Comparison of ENCODE assay signal across 8 mouse cellular contexts in the genomic region with DNA sequence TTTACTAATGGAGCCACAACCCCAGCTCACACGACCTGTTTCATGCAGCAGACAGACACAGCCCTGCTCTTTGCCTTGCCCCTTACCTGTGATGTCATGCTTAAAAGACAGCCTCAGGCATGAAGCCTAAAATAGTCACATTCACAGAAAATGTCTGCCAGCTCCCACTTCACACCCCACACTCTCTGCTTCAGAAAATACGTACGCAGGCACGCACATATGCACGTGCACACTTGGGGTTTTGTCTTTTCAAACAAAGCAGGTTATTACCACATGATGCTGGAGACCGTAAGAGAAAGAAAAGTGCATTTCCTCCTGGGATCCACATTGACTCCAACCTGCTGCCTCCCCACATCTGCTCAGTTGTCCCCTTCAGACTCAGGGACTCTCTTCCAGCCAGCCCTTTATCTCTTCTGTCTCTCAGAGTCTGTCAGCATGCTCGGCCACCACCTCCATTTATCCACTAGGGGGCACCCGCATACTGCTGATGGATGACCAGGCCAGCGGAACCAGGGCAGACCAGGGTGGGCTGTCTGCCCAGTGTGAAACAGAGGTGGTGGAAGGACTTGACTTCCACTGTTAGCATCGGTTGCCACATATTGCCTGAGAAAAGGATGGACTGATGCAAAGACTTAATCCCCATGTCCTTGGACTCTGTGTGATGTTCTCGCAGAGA. TPM values are rescaled to one million over a fixed set of nuclear protein-coding genes. Genes with fewer than 3 reads are reported as not detected.
DNase-seq lines count a peak whose midpoint lies in the region; ATAC-seq and TF ChIP-seq lines count a peak whose summit lies in the region.

No protein-coding gene starts in this region.

- H3K9ac ChIP-seq in hindbrain, embryonic 16.5 days (ENCODE audit: low read depth, low read length), result peak overlapping the region; percentile 13; the same call in 1 of the 2 replicates

- peak; percentile 91 for ATAC-seq in hindbrain, embryonic 16.5 days

- H3K27ac ChIP-seq in gastrocnemius, adult 2 months, result no peak overlapping the region
- no peak overlapping the region for H3K27ac ChIP-seq in hindbrain, embryonic 16.5 days (ENCODE audit: low read depth, low read length)

- intact Hi-C loops in gastrocnemius, adult 2 months (cut with DNase I), result loop anchor here (2.0 to 5.0 kb wide), 4 partner anchors 17 to 160 kb away; no protein-coding TSS in a partner anchor

- H3K4me1 ChIP-seq in hindbrain, embryonic 16.5 days (ENCODE audit: control insufficient read depth, insufficient read depth, low read depth, low read length), result peaks cover 8% of the 10 kb centered on the region

- no peak overlapping the region for H3K4me3 ChIP-seq in gastrocnemius, adult 2 months
- no peak overlapping the region for H3K4me3 ChIP-seq in hindbrain, embryonic 16.5 days (ENCODE audit: low read length)

- 48% methylated on average over 11 of the region's 11 CpGs for WGBS in hindbrain, embryonic 16.5 days

- no peak overlapping the region for H3K4me2 ChIP-seq in hindbrain, embryonic 16.5 days (ENCODE audit: low read length)

- peak; percentile 77 for DNase-seq in ZHBTc4 (ENCODE audit: low read depth, low spot score)
- DNase-seq in cerebellum, postnatal 4 days (ENCODE audit: low spot score in 2 of 2), result peak; percentile 84 to 91
- peak; percentile 89 for DNase-seq in gastrocnemius, adult 2 months
- DNase-seq in left cerebral cortex, adult 11 months (ENCODE audit: low spot score), result peak; percentile 83
- peak; percentile 92 for DNase-seq in lung, postnatal 36 days
- DNase-seq in retina, postnatal 7 days (ENCODE audit: low read depth, low spot score), result peak; percentile 79
- peak; percentile 64 to 68 for DNase-seq in urinary bladder, adult 18-20 months (ENCODE audit: low spot score in 2 of 2)

- H3K36me3 ChIP-seq in hindbrain, embryonic 16.5 days (ENCODE audit: control insufficient read depth, insufficient read depth, low read length), result no peaks in the 10 kb centered on the region

- no peaks in the 10 kb centered on the region for H3K27me3 ChIP-seq in hindbrain, embryonic 16.5 days (replicated peaks; ENCODE audit: control insufficient read depth, insufficient read depth, low read length)

- TF ChIP-seq CTCF in gastrocnemius, adult 2 months (IDR thresholded peaks at IDR 0.05), result peak; percentile 98

- H3K9me3 ChIP-seq in hindbrain, embryonic 16.5 days (ENCODE audit: control insufficient read depth, low read length), result no peaks in the 10 kb centered on the region

RNA-seq across cellular contexts. Expression of a gene that starts 15.8 kb away (rescaled TPM):
- 1 to 10 TPM; 3.9 to 5.5 TPM for total RNA-seq in gastrocnemius, adult 2 months (2021)
- 9.5 and 13.8 TPM in 2 replicates for polyA plus RNA-seq in hindbrain, embryonic 16.5 days (2015; fragmentation: Nextera tagmentation; extraction: Ambion mirVana)

RNA-seq across cellular contexts. Expression of a gene that starts 46.5 kb away (rescaled TPM):
- total RNA-seq in gastrocnemius, adult 2 months (2021), result 1 to 10 TPM; 2.0 to 2.1 TPM
- 6.8 and 10.3 TPM in 2 replicates for polyA plus RNA-seq in hindbrain, embryonic 16.5 days (2015; fragmentation: Nextera tagmentation; extraction: Ambion mirVana)
